In genomic region chr13:82570925-82571324, GRCm38 (mm10) we compare ENCODE assay signal across 29 mouse cellular contexts.
"Had no signal": no experiment of that assay in that cellular context is flagged by ENCODE, and none has a peak within 500 bp of the region (broad histone marks: within the 10 kb centered on the region; RNA-seq: fewer than 3 reads in every experiment).

No protein-coding gene starts in this region.

- H3K4me3 ChIP-seq: limb, embryonic 10.5 days; limb, embryonic 12.5 days; limb, embryonic 13.5 days; limb, embryonic 15.5 days; liver, embryonic 12.5 days; liver, embryonic 13.5 days; liver, embryonic 15.5 days; lung, embryonic 15.5 days; megakaryocyte, embryonic 14.5 days; midbrain, embryonic 10.5 days; midbrain, embryonic 12.5 days; midbrain, embryonic 13.5 days; midbrain, embryonic 15.5 days; myocyte had no signal

- H3K27ac ChIP-seq: limb, embryonic 10.5 days; limb, embryonic 12.5 days; limb, embryonic 13.5 days; limb, embryonic 15.5 days; liver, embryonic 12.5 days; liver, embryonic 13.5 days; liver, embryonic 14.5 days; liver, embryonic 15.5 days; lung, embryonic 15.5 days; macrophage; midbrain, embryonic 10.5 days; midbrain, embryonic 12.5 days; midbrain, embryonic 13.5 days; midbrain, embryonic 15.5 days had no signal

- ATAC-seq: liver, embryonic 12.5 days; liver, postnatal 0 days; lung, postnatal 0 days; midbrain, embryonic 13.5 days; midbrain, embryonic 15.5 days; midbrain, embryonic 16.5 days had no signal

- DNase-seq: left cerebral cortex, postnatal 4 days; liver; liver, embryonic 13.5 days; liver, postnatal 0 days; lung, adult 18-20 months; lung, adult 2 months; lung, embryonic 14.5 days; lung, postnatal 10 days; lung, postnatal 14 days; lung, postnatal 36 days; lung, postnatal 4 days; midbrain, embryonic 14.5 days had no signal
